Mouse (Mus musculus): ENCODE data around the gene Psme1.

Gene Psme1
- long read RNA-seq, experiment 1, transcript Psme1-208 (11 exons, 1,112 nt) = major isoform, 102 of 146 reads
- long read RNA-seq, experiment 1, transcript Psme1-210 (12 exons, 882 nt) = minor isoform, 6 of 146 reads
- long read RNA-seq, experiment 1, partial matches to known transcripts = 36 of 146 reads
- long read RNA-seq, experiment 1, other reads (novel, unspliced or antisense) = 2 of 146 reads
- long read RNA-seq, experiment 2, transcript Psme1-208 (11 exons, 1,112 nt) = major isoform, 70 of 119 reads
- long read RNA-seq, experiment 2, partial matches to known transcripts = 38 of 119 reads
- long read RNA-seq, experiment 2, other reads (novel, unspliced or antisense) = 8 of 119 reads

DNA sequence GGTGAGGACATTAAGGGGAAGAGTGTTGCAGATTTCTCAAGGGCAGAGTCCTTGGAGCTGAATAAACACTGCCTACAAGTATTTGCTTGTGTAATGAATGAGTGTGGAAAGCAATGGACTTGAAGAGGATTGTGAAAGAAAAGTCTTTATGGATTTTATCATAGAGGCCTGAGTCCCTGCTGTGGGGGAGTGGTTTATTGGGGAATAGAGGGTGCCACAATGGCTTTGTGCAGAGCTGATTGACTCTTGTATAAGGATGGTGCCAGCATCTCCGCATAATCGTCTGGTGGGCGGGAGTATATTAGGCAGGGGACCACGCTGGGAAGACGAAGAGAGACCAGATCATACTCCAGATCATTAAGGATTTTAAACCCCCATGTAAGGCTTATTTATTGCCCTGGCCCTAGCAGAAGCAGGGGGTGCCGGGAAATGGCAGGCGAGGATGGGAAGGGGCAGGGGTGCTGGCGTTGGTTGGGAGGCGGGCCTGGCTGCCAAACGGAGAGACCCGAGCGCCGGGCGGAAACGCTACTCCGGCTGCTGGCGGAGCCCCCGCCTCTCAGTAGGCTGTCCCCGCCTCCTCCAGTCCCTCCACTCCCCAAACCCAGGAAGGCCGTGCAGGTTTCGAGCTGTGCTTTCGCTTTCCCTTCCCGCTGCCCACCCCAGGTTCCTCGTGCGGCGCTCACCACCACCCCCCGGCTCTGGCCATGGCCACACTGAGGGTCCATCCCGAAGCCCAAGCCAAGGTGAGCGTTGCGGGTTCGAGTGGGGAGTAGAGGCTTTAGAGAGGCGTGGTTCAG, at the start of gene Psme1:
TSS of gene Psme1 (plus strand) at position 253 of the 797 bp plus-strand sequence.
- intact Hi-C loops (cut with DNase I) = no loop called here

DNA sequence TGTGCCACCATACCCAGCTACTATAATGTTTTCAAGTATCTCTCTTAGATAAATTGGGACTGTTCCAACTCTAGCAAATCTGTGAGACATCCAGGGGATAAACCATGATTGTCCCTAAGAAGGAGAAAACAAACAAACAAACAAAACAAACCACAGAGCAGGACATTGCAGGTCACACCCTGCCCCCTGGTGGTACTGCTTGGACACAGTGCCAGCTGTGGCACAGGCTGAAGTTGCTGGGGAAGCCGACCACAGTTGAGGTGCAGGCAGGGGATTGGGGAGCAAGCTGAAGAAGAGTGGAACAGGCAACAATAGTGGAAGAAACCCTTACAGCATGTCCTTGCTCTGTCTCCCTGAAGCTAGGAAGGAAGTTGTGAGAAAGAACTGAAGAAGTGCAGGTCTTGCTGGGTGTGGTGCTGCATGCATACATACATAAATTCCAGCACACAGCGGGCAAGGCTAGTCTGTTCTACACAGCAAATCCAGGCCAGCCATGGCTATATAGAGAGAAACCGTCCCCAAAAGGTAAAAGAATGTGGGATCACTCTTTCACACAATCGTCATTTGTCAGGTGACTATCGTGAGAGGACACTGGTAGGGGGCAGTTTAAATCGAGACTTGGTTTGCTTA, 41.7 kb upstream of the Psme1 start:
- intact Hi-C loops (cut with DNase I) = loop anchor here (2.0 kb wide), 1 partner anchor 39 kb away; no protein-coding TSS in a partner anchor

DNA sequence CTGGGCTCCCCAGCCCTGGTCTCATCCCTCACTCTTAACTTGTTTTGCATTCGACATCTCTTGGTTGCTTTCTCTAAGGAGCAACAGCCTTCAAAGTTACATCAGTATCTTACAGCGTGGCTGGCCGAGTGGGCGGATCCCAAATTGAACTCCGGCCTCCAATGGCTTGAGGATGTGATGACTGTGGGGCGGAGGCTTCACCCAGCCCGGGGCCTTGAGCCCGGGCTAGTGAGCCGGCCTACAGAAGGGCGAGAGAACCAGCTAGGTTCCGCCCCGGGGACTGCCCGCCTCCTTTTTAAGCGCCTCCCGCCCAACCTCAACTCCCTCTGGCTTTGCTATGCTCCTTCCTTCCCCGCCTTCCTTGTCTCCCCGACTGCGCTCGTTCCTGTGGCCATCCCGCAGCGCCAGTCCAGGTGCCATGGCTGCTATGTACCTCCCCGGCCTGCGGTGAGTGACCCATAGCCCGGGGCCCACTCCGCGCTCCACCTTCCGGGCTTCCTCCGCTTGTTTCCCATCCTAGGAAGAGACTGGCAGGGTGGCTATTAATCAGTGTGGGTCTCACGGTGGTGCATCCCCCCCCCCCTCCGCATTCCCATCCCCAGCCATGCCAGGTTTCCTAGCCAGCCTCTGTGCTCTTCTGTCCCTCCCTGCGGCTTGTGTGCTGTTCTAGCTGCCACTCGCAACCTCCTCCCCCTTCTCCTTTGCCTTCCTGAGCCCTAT, 37.7 kb upstream of the Psme1 start, which contains the start of gene Pck2:
TSS of gene Pck2 (plus strand) at position 200 of the 720 bp plus-strand sequence.
- intact Hi-C loops (cut with DNase I) = no loop called here

DNA sequence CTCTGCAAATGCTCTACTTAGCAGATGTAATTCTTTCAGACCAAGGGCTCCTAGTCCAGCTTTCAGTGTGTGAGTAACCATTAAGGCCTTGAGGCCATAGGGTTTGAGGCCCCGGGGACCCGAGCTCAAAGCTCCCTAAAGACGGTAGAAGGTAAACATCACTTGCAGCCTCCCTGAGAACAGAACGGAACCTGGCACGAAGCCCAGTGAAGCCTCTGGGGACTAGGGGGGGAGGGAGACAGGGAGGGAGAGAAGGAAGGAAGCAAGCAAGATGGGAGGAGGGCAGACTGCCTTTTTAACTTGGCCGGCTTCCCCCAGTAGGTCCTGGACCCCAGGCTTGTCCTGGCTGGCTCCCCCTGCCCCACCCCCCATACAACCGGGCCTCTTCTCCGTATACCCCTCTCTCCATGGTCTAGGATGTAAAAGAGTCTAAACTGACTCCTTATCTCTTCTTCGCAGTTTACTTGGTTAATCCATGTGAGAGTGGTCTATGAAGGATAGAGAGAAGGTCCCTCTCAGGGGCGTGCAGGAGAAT, 37.1 kb upstream of the Psme1 start:
- intact Hi-C loops (cut with DNase I) = no loop called here

DNA sequence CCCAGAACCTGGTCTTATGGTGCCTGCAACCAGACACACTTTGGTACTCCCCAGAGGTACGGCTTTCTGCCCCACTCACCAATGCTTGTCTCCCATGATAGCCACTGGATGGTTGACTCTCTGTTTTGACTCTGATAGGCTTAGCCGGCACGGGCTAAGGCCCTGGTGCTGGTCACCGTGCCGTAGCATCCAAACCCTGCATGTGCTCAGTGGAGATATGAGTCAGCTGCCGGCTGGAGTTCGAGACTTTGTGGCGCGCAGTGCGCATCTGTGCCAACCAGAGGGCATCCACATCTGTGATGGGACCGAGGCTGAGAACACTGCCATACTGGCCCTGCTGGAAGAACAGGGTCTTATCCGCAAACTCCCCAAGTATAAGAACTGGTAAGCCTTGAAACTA, 35.7 kb upstream of the Psme1 start:
- intact Hi-C loops (cut with DNase I) = no loop called here

DNA sequence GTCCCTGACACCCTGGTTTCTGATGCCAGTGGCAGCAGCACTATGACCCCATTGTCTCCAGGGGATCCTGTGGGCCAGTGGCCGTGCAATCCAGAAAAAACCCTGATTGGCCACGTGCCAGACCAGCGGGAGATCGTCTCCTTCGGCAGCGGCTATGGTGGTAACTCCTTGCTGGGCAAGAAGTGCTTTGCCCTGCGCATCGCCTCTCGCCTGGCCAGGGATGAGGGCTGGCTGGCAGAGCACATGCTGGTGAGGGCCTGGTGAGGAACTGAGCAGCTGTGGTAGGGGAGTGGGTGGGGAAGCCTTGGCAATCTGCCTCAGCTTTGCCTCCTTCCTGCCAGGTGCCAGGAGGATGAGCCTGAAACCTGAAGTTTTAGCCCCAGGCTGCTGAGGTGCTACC, 33.6 kb upstream of the Psme1 start:
- intact Hi-C loops (cut with DNase I) = no loop called here

DNA sequence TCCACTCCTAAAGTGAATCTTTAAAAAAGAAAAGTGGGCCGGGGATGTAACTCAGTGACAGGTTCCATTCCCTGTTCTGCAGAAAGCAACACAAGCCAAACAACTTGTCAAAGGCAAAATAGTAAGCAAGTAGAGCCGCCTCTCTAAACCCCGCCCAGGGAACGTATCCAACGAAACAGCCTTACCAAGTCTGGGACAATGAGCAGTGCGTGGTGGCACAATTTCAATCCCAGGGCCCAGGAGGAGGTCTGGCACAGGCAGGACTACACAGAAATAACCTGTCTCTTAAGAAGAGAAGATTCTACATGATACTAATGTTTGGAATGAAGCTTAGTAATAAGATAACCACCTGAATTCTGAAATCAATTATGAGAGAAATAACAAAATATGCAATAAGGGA, 27.7 kb upstream of the Psme1 start:
- intact Hi-C loops (cut with DNase I) = no loop called here

DNA sequence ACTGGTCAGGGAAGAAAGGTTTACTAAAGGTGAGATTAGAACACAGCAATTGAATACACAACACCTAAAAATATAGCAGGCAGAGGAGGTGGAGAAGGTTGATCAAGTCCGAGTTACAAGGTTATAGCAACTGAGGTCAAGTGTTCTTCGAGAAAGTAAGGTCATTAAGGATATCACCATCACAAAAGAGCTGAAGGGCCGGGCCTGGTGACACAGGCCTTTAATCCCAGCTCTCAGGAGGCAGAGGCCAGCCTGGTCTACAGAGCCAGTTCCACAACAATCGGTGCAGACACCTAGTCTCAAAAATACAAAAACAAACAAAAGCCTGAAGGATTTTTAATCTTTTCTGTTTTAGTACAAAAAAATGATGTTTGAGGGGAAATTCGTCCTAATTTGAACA, 26.6 kb upstream of the Psme1 start:
- intact Hi-C loops (cut with DNase I) = no loop called here

DNA sequence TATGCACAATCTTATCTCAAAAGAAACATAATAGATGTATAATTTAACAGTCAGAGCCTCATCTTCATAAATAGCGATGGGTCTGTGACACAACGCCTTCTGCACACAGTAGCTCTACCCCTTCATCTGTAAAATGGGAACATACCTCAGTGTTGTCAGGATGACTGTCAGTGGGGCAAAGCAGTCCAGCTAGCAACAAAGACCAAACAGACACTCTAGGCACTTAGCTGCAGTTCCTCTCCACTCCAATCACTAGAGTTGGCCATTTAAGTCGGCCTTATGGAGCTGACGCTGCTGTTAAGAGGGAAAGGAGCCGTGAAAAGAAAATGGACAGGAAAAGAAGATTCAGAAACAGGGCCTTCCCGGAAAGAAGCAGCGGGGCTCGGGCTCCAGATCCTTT, 26.1 kb upstream of the Psme1 start:
- intact Hi-C loops (cut with DNase I) = no loop called here

DNA sequence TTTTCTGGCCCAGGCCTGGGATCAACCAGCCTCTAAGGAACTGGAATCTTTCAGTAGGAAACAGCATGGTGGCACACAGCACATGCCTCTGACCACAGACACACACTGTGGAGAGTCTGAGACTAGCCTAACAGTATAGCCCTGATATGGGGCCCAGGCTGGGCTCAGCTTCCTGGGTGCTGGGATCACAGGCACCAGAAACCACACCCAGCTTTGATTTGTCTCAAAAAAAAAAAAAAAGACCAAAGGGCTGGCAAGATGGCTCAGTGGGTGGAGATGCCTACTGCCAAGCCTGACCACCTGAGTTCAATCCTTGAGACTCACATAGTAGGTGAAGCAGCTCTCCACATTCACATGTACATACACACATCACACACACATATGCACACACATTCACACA, 23.3 kb upstream of the Psme1 start:
- intact Hi-C loops (cut with DNase I) = no loop called here

DNA sequence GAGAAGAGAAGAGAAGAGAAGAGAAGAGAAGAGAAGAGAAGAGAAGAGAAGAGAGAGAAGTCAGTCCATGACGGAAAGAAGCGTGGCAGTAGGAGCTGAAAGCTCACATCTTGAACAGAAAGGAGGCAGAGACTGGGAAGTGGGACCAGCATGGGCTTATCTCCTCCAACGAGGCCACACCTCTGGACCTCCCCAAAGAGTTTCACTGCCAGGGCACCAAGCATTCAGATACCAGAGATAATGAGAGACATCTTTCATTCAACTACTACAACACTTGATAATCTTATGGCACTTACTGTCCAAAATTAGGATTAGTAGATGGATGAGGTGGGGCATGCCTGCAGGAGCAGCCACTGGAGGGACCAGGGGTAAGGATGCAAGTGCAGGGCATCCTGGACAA, 22.1 kb upstream of the Psme1 start:
- intact Hi-C loops (cut with DNase I) = loop anchor here (2.0 kb wide), 1 partner anchor 65 kb away; the partner anchor contains the start of gene Carmil3

DNA sequence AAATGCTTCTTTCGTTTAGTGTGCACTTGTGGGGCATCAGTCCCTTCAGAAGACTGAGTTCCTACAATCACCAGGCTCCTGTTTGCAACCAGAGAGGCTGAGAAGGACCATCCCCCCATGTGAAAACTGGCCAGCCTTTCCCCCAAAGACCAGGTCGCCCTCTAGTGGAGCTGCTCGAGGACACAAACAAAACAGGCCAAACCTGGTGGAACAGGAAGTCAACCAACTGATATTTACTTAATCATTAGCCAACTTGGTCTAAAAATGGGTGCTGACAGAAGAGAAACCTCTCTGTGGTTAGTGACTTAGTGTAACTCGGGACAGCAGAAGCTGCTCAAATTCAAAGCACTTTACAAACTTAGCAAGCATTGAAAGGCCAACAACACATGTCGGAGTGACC, 20.9 kb upstream of the Psme1 start:
- intact Hi-C loops (cut with DNase I) = loop anchor here (2.0 kb wide), 1 partner anchor 66 kb away; the partner anchor contains the start of gene Carmil3

DNA sequence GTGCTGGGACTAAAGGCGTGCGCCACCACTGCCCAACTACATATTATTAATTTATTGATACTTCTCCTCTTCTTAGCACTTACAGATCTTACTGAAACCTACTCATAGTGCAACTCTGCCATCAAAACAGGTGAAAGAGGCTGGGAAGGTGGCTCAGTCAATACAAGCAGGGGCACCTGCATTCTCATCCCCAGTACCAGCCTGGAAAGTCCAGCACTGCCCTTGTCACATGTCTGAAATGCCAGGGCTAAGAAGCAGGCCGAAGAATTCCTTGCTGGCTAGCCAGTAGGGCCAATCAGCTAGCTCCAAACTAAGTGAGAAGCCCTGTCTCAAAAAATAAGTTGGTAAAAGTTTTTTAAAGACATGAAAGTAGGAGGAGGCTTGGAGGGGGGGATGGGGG, 20.3 kb upstream of the Psme1 start:
- intact Hi-C loops (cut with DNase I) = loop anchor here (2.0 kb wide), 1 partner anchor 67 kb away; the partner anchor contains the start of gene Carmil3

DNA sequence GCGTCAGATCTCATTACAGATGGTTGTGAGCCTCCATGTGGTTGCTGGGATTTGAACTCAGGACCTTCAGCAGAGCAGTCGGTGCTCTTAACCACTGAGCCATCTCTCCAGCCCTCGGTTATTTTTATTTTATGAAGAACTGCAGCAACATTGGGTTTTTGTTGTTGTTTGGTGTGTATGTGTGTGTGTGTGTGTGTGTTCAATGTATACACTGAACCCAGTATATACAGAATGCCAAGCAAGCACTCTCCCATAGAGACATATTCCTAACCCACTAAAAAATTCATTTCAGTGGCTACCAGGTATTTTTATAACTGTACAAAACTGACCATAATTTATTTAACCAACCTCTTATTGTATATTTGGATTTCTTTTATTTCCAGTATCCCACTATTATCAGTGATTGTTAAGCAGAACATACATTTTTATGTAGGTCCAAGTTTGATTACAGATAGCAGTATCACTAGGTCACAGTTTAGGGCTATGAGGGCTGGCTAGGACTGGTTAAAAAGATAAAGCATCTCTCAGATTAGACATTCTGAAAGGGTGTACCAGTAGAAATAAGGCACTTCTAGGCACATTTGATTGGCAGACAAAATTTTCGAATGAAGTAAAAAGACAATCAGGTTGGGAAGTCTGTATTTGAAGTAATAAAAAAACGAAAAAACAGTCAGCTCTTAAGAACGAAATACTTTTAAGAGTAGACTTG, 19.0 kb upstream of the Psme1 start:
- intact Hi-C loops (cut with DNase I) = no loop called here

DNA sequence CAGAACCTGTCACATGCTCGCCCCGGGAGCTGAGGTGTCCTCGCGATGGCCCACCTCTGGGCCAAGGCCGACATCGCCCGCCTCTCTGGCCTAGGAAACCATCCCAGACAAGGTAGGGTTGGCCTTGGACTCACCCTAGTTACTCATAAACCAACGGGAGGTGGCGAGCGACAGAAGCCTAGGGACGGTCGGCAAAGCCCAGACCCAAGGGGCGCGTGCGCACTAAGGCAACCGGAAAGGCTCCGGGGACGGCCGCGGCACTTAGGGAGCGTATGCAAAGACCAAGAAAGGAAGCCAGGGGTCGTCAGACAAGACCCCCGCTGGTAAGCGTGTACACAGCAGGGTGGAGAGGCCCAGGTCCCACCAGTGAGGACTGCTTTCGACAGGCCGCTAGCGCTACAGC, 18.1 kb upstream of the Psme1 start, which contains the start of gene Dcaf11:
TSS of gene Dcaf11 (plus strand) at position 208 of the 403 bp plus-strand sequence.
- intact Hi-C loops (cut with DNase I) = no loop called here

DNA sequence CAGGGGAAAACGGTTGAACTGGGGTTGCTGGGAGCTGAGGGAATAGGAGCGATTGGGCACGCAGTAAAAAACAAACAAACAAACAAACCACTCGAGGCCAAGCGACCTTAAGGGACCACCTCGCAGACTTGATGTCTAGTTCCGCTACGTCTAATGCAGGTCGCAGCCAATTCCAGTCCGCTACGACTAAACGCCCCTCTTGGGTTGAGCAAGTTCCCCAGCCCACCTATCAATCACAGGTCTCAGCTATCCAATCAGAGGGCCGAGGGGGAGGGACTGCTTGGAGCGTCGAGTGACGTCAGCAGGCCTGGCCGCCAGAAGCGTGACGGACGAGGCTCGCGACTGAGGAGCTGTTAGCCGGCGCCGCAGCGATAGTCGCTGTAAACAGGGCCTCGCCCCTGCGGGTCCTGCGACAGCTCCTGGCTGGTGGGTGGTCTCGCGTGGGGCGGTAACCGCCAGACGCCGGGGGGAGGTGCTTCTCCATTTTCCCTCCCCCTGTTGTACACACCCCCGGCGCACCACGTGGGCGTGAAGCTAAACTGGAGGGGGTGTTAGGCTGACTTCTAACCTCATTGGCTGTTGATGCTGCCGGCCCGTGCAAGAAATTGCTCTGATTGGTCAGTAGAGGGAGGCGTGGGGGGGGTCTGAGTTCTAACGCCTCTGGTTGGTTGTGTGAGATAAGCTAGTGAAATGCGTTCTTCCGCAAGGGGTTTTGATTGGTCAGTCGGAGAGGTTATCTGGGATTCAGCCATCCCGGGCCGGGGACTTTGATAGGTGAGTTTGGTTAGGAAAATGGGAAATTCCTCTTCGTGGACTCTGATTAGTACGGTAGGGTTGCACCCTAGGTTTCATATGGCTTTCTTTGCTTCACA, 17.5 kb upstream of the Psme1 start, which contains the start of gene A730061H03Rik:
TSS of gene A730061H03Rik (minus strand) at position 205 of the 872 bp plus-strand sequence.
- intact Hi-C loops (cut with DNase I) = no loop called here

DNA sequence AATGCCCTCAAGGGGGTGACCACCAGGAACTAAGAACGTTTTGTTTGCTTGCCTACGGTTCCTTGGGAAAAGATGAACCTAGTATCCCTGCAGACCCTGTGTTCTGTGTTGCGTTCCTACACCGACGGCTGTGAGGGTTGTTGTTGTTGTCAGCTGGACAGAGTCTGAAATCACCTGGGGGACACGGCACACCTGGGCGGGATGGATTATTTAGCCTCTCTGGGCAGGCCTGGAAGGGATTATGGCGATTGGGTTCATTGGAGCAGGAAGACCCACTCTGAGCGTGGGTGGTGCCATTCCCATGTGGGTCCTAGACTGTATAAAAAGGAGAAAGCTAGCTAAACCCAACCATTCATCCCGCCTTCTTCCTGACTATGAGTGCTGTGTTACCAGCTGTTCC, 16.1 kb upstream of the Psme1 start:
- intact Hi-C loops (cut with DNase I) = no loop called here

DNA sequence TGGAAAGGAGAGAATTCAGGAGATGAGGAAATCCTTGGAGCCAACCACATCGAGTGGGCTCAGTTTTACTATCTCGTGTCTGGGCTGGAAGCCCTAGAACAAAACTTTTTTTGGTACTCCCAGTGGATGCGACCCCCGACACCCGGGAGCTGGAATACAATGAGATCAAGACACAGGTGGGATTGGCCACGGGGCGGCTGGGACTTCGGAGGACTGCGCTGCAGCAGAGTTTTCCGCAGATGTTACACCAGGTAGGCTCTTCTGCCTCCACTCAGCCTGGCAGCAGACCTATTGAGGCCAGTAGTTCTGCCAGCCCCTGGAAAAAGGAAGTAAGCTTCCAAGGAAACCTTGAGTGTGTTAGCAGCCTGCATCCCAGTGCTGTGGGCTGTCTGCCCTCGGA, 14.7 kb upstream of the Psme1 start:
- intact Hi-C loops (cut with DNase I) = no loop called here

DNA sequence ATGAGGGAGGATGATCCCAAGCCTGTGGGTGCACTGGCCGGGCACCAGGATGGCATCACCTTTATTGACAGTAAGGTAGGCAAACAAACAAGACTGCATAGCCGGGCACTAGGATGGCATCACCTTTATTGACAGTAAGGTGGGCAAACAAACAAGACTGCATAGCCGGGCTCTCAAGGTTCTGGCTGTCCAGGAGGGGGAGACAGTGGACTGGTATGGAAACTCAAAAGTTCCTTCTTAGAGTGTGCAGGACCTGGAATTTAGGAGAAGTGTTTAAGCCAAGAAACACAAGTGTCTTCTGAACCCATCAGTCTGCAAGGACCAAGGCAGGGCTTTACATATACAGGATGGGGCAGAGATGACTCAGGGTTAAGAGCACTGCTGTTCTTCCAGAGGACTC, 12.2 kb upstream of the Psme1 start:
- intact Hi-C loops (cut with DNase I) = no loop called here
